Mouse (Mus musculus) neural tube, embryonic 10.5 days (tissue): Measurements from ENCODE around the gene Pprc1.

ENCODE experiments used
- DNase-seq: peaks from one replicate; pipeline ENCODE4 v3.0.0-alpha.2; 2017; ENCODE audit warnings: low spot score; ENCODE audit errors: extremely low spot score

The Pprc1 gene

DNA sequence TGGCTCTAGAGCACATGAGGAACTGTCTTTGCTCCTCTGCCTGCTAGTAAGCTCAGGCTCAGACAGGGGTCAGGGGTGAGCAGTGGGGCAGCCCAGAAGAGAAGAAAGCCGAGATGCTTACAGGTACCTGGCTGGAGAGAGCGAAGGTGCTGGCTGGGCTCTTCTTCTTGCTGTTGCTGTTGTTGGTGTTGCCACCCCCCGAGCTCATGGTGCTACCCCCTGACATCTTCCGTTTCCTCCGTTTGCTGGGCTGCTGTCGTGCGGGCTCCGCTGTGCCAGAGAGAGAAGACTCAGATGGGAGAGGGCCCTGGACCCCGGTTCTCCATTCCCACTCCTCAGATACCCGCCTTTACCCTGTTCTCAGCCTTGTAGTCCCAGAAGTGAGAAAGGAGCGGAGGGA, 10.8 kb upstream of the Pprc1 start:
- DNase-seq: no peak

DNA sequence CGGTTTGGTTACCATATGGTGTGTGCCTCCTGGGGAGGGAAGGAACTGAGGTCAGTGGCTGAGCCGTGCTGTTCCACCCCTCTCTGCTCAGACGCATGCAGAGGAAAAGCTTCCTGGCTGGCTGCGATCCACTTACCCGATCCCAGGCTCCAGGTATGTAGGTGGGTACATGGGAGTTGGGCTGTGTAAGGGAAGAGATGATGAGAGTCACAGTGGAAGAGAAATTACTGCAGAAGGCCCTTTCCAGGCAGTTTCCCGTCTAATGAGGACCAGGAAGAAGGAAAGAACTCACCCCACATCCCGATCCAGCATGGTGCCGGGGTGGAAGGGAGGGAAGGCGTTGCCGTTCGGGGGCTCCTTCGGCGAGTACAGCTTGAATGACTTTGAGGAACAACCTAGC, 8.7 kb upstream of the Pprc1 start:
- no peak for DNase-seq

DNA sequence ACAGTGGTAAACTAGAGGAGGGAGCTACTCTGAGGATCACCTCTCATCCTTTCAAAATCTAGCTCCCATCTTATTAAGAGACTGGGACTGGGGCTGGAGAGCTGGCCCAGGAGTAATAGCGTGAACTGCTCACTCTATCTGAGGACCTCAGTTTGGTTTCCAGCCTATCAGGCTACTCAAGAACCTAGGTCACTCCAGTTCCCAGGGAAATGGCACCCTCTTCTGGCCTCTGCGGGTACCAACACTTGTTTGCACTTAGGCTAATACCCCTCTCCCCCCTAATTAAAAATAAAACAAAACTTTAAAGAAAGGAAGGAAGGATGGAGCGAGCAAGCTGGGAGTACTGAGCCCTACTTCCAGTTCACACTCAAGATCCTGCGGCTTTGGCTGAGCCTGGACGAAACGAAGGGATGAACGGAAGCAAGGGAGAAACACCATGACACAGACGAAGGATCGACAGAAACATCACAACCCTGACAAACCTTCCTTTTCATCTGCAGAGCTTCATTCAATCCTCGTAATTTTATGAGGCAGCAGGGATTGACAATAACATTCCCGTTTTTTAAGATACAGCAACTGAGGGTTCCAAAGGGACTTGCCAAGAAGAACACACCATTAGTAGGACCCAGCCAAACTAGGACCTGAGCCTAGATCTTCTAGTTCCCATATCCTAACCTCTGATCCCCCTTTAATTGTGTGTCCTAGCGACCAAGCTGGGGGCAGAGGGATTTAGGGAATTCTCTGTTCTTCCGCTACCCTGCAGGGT, 8.0 kb upstream of the Pprc1 start:
- DNase-seq: no peak

DNA sequence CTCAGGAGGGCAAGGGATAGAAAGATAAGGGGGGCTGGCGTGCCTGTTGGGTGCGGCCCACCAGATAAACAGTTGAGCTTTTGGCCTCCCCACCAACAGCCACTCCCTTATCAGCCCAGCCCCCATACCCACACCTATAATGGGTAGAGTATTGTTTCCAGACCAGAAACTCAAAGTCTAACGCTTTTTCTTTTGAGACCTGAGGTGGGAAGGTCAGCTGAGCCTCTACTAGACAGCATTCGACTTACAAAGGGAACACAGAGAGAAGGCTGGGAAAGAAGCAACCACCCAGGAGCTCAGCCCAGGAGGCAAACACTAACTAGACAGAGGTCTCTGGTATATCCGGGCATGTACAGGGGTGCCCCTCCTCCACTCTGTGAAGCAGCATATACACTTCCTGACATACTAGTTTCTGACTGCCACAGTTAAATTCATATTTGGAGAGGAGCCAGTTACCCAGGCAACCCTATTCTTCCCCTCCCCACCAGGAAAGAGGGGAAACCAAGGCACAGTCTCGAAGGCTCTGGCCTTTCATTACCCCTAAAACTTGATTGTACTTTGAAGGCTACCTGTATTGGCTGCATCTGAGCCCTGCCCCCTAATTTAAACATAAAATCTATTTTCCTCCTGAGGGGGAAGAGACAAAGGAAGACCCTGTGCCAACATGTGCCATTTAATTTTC, 7.3 kb upstream of the Pprc1 start:
- no peak for DNase-seq

DNA sequence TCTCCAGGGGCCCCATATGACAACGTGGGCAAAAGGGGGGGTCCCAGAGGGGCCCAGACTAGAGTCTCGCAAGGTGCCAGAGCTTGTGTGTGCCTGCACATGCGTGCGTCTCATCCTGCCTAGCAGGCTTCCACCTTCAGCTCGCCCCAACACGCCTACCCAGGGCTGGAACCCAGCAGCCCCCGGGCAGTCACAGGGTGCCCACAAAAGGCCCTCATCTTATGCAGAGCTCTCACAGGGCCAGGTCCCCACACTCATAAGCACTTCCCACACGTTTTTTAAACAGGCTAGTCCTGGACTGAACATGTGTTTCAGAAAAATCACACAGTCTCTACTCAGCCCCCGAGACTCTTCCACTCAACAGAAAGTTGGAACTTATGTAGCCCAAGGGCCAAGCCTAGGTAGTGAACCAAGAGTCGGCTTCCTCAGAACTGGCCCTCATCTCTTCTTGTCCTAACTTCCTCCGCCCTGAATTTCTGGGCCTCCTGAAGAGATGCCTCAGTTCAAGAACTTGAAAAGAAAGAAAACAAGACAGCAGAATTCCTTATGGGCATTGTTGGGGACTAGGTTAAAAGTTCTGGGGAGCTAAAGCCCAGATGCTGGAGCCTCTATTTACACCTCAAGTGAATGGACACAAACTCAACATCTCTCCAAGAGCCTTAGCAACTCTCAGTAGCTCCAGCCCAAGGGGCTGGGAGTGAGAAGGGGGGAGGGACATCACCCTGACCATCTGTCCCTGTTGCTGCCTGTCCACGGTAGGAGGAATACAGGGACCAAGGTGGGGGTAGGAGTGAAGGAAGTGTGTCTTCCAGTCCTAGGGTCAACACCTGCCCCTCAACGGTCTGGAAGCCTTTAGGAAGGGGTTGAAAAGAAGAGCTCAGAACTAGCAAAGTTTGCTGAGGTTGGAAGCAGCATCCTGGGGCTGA, 6.5 kb upstream of the Pprc1 start:
- peak; percentile 30 for DNase-seq

DNA sequence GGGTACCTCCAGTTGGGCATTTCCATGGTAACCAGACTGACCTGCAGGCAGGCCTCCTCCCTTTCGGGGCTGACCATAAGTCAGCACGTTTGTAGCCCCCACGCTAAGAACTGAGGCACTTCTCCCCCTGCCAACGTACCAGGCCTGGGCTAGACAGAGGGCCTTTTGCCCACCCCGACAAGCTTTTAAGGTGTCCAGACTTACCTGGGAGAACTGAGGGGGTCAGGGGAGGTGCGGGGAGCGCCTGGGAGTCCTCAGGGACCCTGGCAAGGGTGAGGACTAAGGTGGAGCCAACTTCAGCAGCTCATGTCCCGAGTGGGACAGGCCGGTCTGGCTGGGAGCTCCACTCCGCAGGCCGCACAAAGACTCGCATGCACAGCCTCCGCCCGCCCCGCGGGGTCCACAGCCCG, 5.8 kb upstream of the Pprc1 start:
- peak; percentile 68 for DNase-seq

DNA sequence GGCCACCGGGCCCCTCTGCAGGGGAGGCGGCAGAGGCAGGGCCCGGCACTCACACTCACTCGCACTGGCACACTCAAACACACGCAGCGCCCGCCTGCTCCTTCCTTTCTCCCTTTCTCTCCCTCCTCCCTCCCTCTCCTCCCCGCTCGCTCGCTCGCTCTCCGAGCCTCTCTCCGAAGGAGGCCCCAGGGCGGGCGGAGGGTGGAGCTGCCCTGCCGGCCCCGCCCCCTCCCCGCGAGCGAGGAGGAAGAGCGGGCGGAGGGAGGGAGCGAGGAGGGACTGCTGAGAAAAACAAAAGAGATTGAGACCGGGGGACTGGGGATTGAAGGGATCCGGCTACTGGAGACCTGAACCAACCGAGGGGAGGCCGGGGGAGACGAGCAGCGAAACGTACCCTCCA, 5.2 kb upstream of the Pprc1 start:
- DNase-seq: peak; percentile 88

DNA sequence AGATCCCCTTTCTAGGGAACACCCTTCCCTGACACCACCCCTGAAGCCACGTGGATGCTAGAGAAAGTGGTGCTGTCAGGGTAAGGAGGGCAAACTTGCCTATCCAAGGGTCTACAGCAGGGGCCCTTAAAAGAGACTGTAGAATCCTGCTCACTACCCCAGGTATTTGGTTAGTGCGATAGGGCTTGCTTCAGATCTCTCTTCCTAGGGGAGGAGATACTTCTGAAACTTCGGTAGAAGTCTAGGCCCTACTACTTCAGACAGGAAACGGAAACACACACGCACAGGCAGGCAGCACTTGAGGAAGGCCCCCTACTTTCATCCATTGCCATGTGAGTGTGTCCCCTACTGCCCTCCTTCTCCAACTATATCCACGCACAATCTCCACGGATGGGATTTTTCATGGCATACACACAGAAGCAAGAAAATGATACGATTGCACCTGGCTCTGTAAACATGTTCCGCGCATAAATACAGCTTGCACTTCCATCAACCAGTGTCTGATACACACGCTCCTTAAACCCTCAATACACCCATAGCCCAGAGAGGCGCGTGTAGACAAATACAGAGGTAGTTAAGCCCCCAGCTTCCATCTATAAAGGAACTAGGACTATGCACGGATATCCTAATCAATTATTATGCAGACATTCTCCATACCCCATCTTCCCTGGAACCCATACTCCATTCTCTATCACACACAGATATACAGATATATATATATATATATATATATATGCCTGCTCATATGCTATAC, 4.4 kb upstream of the Pprc1 start:
- DNase-seq: peak; percentile 44

DNA sequence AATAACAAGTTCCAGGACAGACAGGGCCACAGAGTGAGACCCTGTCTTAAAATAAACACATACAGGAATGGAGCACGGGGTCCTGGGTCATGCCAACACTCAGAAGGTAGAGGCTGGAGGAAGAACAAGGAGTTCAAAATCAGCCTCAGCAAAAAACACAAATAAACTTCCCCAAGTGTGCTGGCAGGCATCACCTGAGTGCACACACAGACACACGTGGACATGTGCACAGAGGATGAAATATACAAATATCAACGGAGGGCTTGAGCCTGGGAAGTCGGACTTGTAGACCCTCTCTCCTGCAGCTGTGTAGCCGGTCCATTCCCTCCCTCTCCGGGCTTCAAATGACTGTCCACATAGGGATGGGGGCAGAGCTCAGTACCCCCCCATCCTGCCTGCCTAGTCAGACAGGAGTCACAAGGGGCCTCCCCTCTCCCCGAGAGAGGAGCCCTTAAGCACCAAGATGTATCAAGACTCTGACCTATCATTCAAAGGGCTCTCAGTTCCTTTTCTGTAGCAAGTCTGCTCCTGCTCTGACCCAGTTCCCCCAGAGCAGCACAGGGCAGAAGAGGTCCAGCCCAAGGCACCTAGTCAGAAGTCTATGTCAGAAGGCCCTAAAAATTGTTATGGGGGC, 3.3 kb upstream of the Pprc1 start:
- peak; percentile 37 for DNase-seq

DNA sequence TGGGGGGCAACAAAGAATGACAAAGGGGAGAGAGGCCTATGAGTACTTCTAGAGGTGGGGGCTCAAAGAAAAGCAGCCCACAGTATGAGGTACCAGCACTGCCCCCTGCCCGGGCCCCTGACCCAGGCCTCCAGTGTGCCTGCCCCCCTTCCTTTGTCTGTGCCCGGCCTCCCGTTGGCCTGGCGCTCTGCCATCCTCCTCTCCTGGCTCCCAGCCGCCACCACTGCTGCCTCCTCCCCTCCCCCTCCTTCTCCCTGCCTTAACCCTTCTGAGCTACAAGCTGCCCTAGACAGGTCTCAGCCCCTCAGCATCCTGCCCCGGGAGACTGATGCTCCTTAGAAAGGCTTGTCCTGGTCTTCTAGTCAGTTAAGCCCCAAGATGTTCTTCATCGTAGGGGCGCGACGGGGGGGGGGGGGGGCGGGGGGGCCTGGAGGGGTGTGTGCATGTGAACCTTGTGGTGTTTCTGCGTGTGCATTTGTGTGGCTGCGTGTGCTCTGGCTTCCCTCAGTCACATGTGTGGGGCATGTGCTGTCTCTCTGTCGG, 2.7 kb upstream of the Pprc1 start:
- DNase-seq: peak; percentile 73

DNA sequence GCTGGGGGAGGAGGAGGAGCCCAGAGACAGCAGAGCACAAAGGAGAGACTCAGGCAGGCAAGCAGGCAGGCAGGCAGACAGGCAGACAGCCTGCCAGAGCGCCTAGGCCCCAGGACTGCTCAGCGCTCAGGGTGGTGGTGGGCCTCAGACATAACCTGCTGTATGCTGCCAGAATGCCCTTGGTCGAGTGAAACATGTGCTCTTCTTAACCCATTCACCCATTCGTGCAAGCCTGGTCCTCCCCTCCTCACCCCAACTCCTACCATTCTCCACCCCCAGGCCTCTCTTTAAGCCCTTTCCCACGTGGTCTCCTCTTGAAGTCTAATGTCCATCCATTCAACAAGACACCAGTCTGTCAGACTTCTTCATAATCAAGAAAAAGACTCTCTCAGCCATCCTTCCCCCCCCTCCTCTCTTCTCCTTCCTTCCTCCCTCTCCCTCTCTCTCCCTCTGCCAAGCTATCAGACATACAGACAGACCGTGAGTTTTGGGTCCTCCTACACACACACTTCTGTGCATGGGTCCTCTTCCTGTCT, 2.1 kb upstream of the Pprc1 start:
- DNase-seq: no peak

DNA sequence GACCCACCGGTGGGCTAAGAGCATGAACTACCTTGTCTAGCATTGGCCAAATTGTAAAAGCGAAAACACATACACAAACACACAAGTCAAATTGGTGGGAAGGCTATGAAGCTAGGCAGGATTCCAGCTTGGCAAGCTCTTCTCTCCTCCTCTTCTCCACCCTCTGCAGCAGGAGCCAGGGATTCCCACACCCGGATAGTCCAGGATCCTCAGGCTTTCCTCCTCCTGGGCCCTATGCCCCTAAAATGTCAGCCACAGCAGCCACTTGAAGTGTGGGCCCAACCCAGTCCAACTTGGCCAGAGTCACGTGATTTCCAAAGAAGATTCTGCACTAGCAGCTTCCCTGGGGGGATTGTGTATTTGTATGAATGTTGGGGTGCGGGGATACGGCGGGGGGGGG, 1.3 kb upstream of the Pprc1 start:
- DNase-seq: no peak

DNA sequence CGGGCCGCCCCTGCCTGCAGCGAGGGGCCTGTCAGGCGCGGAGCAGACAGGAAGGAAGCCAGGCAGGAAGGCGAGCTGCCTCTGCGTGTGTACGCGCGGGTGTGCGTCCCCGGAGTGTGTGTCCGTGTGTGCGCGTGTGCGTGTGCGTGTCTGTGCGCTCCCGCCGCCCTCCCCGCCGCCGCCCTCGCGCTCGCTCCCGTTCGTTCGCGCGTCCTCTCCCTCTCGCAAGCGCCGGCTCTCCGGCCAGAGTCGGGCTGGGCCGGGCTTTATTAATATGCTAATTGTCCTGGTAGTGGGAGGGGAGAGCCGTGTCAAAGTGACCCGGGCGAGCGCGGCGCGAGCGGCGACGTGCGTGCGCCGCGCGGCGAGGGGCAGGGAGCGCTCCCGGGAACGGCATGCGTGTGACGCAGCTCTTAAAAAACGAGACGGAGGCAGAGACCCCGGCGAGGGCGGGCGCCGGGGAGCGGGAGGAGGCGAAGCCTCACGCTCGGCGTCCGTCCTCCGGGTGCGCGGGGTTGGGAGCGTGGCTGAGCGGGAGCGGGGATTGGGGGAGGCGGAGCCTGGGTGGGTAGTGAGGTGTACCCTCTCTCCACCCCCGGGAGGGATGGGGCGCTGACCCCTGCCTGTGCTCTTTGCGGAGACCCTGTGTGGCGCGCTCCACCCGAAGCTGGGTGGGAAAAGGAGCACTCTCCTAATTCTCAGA, 458 bp downstream of the Pprc1 start, which contains the start of gene Ldb1:
Gene Ldb1, minus strand, starts transcription at position 222 of the 703 bp plus-strand sequence.
- DNase-seq: peak; percentile 88

DNA sequence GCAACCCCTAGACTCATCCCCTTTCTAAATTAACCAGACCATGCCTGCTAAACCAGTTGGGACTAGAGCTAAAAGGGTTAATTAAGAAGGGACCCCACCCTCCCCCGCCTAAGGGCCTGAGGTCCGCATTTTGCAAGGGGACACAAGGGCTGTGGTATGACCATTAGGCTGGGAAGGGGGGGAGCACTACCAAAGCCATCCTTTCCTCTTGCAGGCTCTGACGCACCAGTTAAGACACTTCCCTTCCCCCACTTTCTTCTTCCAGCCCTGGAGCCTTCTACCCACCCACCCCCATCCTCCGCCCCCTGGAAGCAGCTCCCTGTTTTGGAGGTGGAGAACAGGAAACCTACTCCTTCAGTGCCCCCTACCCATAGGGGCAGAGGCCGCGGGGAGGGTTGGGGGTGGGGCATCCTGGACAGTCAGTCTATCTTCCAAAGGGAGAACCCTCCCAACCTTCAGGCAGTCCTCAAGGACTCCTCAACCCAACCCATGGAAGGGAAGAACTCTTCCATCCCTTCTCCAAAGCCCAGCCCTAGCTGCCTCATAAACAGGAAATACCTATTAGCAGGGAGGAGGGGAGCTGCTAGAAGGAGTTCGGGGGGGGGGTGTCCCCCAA, 1.1 kb downstream of the Pprc1 start:
- no peak for DNase-seq

DNA sequence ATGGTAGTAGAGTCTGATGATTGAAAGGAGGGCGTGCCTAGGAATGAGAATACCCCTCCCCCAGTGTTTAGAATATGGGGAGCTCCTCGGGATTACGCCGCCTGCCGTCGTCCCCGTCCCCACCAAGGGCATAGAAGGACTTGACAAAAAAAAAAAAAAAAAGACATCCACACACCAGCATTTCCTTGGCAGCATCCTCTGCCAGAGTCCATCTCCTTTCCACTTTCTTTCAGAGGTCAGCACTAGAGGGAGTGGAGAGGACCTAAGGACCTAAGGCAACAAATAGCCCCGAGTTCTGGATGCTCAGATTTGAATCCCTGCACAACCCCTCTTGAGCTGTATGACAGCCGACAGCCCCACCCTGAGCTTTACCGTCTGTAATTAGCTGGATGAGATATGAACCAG, 1.9 kb downstream of the Pprc1 start:
- DNase-seq: no peak

DNA sequence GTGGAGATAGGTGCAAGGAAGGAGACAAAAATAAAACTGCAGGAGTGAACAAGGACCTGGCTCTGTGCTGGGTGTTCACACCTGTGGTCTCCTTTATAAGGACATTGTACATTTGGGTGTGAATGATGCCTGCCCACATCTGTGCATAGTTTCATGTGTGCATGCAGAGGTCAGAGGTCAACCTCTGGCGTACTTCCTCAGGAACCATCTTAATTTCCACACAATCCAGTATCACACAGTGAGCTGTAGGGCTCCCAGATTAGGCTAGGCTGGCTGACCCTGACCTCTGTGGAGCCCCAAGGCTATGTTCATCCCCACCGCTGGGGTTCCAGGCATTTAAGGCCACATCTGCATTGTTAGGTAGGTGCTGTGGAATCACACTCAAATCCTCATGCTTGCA, 2.7 kb downstream of the Pprc1 start:
- no peak for DNase-seq

DNA sequence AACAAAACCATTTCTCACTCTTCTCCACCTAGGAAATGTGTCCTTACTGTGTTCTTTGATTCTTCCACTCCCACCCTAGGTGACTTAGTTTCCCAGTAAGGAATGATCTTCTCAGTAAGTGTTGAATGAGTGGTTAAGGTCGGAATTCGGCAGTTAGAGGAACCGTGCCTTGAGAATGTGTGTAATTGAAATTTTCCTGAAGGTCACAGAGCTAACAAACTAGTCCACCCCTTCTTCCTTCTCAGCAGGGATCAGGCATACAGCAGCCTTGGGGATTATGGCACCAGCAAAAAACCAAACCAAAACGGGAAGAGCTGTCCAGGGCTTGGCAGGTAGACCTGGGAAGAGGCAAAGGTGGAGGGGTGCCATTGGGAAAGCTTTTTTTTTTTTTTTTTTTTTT, 4.4 kb downstream of the Pprc1 start:
- DNase-seq: no peak

DNA sequence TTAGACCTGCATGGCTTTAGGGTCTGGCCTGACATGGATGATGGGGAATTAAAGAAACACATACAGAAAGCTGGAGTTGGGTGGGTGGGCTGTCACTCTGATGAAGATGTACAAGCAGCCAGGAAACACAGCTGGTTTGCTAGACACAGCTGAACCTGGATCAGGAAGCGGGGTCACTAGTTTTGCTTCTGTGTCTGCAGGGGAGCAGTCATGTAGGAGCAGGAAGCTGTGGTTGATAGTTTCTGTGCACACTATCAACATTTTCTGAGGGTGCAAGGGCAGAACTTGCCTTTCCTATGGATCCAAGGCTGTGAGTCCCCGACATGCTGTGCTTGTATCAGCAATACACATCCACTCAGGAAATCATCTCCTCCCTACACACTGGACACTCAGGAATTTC, 5.8 kb downstream of the Pprc1 start:
- DNase-seq: no peak

DNA sequence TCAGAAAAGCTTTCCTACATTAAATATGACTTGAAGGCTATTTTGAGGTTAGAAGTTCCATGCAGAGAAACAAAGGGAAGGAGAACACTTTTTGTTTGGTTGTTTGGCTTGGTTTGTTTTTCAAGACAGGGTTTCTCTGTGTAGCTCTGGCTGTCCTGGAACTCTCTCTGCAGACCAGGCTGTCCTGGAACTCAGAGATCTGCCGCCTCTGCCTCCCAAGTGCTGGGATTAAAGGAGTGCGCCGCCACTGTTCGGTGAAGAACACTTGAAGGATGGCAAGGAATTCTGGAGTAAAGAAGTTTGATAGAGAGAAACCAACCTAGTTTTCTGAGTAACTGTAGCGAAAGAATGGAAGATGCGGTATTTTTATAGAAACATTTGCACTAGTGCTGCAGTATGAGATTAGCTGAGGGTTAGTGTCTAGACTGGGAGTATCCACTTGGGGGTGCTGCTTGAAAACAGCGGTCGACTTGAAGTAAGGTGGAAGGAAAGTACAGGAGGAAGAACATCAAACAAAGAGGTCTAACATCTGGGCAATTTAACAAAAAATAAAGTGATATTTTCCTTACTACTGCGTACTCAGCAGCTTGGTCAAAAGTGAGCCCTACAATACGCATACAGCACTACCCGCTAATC, 11.2 kb downstream of the Pprc1 start:
- DNase-seq: no peak
